Comparison of ENCODE assay signal across 17 mouse cellular contexts in the genomic region with DNA sequence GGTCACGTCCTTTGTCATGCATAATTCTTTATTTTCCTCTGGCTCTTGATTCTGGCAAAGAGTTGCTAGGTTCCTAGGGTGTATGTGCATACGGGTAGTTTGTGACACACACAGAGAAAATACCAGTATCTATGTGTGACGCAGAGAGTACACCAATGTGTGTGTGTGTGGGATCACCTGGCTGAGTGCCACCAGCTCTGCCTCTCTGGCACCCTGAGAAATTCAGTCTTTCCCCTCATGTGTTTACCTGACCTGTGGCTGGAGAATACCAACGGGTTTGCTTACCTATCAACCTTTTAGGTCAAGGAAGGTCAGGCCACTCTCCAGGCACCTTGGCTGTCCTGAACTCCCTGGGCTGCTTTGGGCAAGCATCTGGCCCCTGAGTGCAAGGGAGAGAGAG.
"Had no signal": no experiment of that assay in that cellular context is flagged by ENCODE, and none has a peak within 500 bp of the region (broad histone marks: within the 10 kb centered on the region; RNA-seq: fewer than 3 reads in every experiment).

No protein-coding gene starts in this region.

- H3K27ac ChIP-seq: midbrain, embryonic 10.5 days; midbrain, embryonic 12.5 days; neural tube, embryonic 13.5 days; neural tube, embryonic 15.5 days; stomach, embryonic 15.5 days; stomach, postnatal 0 days had no signal

- DNase-seq: lung, adult 18-20 months; lung, embryonic 14.5 days; lung, postnatal 10 days; lung, postnatal 4 days; midbrain, embryonic 14.5 days; retina, postnatal 1 day; right cerebral cortex, adult 18-20 months; thymus, adult 2 months; thymus, postnatal 25 days; thymus, postnatal 4 days had no signal

- H3K4me3 ChIP-seq: midbrain, embryonic 10.5 days; midbrain, embryonic 12.5 days; myocyte; neural tube, embryonic 13.5 days; neural tube, embryonic 15.5 days; stomach, embryonic 15.5 days had no signal
